Mouse (Mus musculus) NIH3T3 (cell line): ENCODE measurements around the gene Fgf4.

Experiments
- DNase-seq: peaks from one replicate; pipeline ENCODE4 v3.0.0-alpha.2; 2012; ENCODE audit warnings: low read depth

Gene Fgf4

GRCm38 (mm10) chr7:144911121-144911520, 64.0 kb downstream of the Fgf4 start:
- DNase-seq = no peak

- no peak for DNase-seq
Measured at GRCm38 (mm10) chr7:144912897-144913296, 65.7 kb downstream of the Fgf4 start.

GRCm38 (mm10) chr7:144914296-144914947, 67.3 kb downstream of the Fgf4 start:
- peak; percentile 72 for DNase-seq
